Mouse (Mus musculus): ENCODE data around the gene Gm2237. TPM values are rescaled to one million over a fixed set of nuclear protein-coding genes. Genes with fewer than 3 reads are reported as not detected.

Gm2237 gene
- polyA plus RNA-seq (2014; fragmentation: Illumina TruSeq; extraction: RNeasy Lipid Tissue Mini Kit (QIAGEN cat#74804); ENCODE audit: low read depth, low replicate concordance), result 0.31 TPM

DNA sequence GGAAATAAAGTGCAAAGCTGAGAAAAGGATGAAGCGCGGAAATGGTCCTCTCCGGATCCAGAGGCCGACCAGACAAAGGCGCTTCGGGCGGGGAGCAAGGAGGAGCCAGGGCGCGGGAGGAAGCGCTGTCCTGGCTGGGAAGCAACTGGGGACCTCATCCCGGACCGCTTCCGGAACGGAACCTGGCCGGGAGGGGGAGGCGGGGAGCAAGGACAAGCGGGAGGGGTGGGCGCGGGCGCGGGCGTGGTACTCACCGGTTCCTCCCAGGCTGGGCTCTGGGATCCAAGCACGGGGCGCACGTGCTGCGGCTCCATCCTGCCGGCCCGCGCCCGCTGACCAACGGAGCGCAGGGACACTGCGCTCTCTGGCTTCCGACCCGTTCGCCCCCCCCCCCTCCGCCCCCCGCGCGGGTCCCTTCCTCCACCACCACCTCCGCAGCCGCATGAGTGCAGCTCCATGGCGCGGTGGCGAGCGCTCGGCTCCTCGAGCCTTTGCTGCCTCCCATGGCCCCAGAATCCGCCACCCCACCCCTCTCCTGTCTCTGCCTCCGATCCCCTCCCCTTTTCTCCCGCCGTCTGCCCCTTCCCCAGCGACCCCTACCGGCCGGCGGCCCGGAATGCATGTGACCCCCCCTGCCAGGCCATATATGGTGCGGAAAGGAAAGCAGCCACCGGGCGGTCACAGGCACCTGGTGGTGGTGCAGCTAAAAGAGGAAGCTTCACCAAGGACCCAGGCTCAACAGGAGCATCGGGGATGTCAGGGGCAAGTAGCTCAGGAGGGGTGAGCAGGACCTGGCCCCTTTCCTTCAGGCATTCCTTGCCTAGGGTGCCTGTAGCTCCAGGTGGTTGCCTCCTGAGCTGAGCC is at the start of gene Gm2237:
Gm2237 (minus strand) TSS at position 332 of the 864 bp plus-strand sequence.

DNA sequence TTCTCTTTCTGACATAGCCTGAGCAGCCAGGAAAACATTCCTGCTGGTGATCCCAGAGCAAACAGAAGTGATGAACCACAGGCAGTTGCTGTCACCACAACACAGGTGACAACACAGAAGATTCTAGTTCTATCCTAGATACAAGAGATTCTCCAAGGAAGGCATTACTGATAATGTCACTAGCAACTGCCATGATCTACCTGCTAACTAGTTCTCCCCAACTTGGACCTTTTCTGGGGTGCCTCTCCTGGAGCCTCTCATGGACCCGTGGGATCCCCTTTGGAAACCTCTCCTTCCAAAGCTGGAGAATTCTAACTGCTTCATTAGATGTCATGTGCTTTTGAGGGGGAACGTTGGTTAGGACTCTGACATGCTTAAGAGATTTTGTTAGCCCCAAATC is 17.5 kb upstream of the Gm2237 start, which contains the start of gene Gm5458:
Gm5458 (minus strand) TSS at position 101 of the 400 bp plus-strand sequence.

GRCm38 (mm10) chr14:19549863-19550262 is 35.1 kb downstream of the Gm2237 start, which contains the start of gene Gm2244:
Gene Gm2244, minus strand, starts transcription at chr14:19549963.

Other genes with a start within 250 kb of the Gm2237 start
- not detected for gene Gm21738, start 166.2 kb downstream of the Gm2237 start, polyA plus RNA-seq (2014; fragmentation: Illumina TruSeq; extraction: RNeasy Lipid Tissue Mini Kit (QIAGEN cat#74804); ENCODE audit: low read depth, low replicate concordance)
- not detected for gene Gm2244, start 35.2 kb downstream of the Gm2237 start, polyA plus RNA-seq (2014; fragmentation: Illumina TruSeq; extraction: RNeasy Lipid Tissue Mini Kit (QIAGEN cat#74804); ENCODE audit: low read depth, low replicate concordance)
- gene Gm5458, start 17.4 kb upstream of the Gm2237 start, polyA plus RNA-seq (2014; fragmentation: Illumina TruSeq; extraction: RNeasy Lipid Tissue Mini Kit (QIAGEN cat#74804); ENCODE audit: low read depth, low replicate concordance), result not detected
- 12.3 TPM for gene Nid2, start 166.1 kb upstream of the Gm2237 start, polyA plus RNA-seq (2014; fragmentation: Illumina TruSeq; extraction: RNeasy Lipid Tissue Mini Kit (QIAGEN cat#74804); ENCODE audit: low read depth, low replicate concordance)
- gene Rtraf, start 238.7 kb upstream of the Gm2237 start, polyA plus RNA-seq (2014; fragmentation: Illumina TruSeq; extraction: RNeasy Lipid Tissue Mini Kit (QIAGEN cat#74804); ENCODE audit: low read depth, low replicate concordance), result 116 TPM

Measured in heart, adult 10 weeks (tissue).